In the genomic region with DNA sequence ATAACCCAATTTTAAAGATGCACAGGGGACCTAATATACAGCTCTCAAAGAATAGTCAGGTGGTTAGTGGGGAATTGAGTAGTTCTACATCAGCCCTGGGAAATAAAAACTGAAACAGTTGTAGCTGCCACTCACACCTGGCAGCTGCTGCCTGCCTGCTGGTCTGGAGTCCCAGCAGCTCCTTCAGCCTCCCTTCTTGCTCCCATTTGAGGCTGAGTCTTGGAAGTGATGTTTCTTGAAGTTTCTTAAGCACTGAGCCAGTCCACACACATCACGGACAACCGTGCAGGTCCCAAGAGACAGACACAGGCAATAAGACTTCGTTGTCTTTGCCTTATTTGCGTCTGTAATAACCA, we compare ENCODE assay signal across 16 mouse cellular contexts.
"Had no signal": no experiment of that assay in that cellular context is flagged by ENCODE, and none has a peak within 500 bp of the region (broad histone marks: within the 10 kb centered on the region; RNA-seq: fewer than 3 reads in every experiment).

No protein-coding gene starts in this region.

- H3K9ac ChIP-seq: liver, embryonic 15.5 days; midbrain, embryonic 15.5 days; neural tube, embryonic 15.5 days had no signal

- DNase-seq: kidney, adult 9 months; kidney, postnatal 25 days; layer of hippocampus, adult 9-11 months; lung, adult 2 months; lung, postnatal 36 days; right cerebral cortex, adult 18-20 months; right cerebral cortex, postnatal 25 days; thymus, adult 2 months; thymus, postnatal 25 days had no signal

- H3K27me3 ChIP-seq: liver, embryonic 15.5 days; midbrain, embryonic 15.5 days; neural tube, embryonic 15.5 days had no signal

- H3K4me2 ChIP-seq: liver, embryonic 11.5 days; liver, embryonic 15.5 days; midbrain, embryonic 15.5 days; neural tube, embryonic 15.5 days had no signal

- H3K27ac ChIP-seq: liver, embryonic 15.5 days; midbrain, embryonic 10.5 days; midbrain, embryonic 15.5 days; neural tube, embryonic 15.5 days had no signal

- ATAC-seq: inflammation-experienced regulatory T-cells, adult 6 months; lung, postnatal 0 days; midbrain, embryonic 15.5 days had no signal

- H3K4me3 ChIP-seq: liver, embryonic 15.5 days; midbrain, embryonic 10.5 days; midbrain, embryonic 15.5 days; neural tube, embryonic 15.5 days had no signal

- H3K9me3 ChIP-seq: liver, embryonic 15.5 days; midbrain, embryonic 15.5 days; neural tube, embryonic 15.5 days had no signal
